Mouse (Mus musculus): ENCODE measurements around the gene Hnrnpdl. TPM values are rescaled to one million over a fixed set of nuclear protein-coding genes. Genes with fewer than 3 reads are reported as not detected.

Gene Hnrnpdl
- polyA plus RNA-seq, 1 experiment, result 41.0 TPM

- peaks cover 33% of the 10 kb centered on the region for H3K36me3 ChIP-seq (ENCODE audit: control insufficient read depth, insufficient read depth, low read length)
- TF ChIP-seq POLR2A (IDR thresholded peaks at IDR 0.05; ENCODE audit: low read depth, low read length) (no peak), CTCF (IDR thresholded peaks at IDR 0.05; ENCODE audit: extremely low read depth, insufficient read length, insufficient replicate concordance, low read depth, low read length) (no peak)
- no peak overlapping the region for H3K27ac ChIP-seq (ENCODE audit: insufficient read depth, low read depth, low read length)
- no peak overlapping the region for H3K4me3 ChIP-seq (ENCODE audit: low read depth, low read length)
- no peaks in the 10 kb centered on the region for H3K27me3 ChIP-seq (ENCODE audit: control insufficient read depth, insufficient read depth, low read length)
- peaks cover 5% of the 10 kb centered on the region; the same call in 1 of the 2 replicates for H3K4me1 ChIP-seq (ENCODE audit: control insufficient read depth, insufficient read depth, insufficient read length, low read length)
- 70% methylated on average over 3 of the region's 3 CpGs for WGBS
These were observed 6.8 kb downstream of the Hnrnpdl start for GRCm38 (mm10) chr5:100032646-100033045.

- Histone ChIP-seq H3K27me3 (ENCODE audit: control insufficient read depth, insufficient read depth, low read length) (no peaks in the 10 kb centered on the region), H3K4me1 (ENCODE audit: control insufficient read depth, insufficient read depth, insufficient read length, low read length) (peaks cover 5% of the 10 kb centered on the region; the same call in 1 of the 2 replicates), H3K27ac (ENCODE audit: insufficient read depth, low read depth, low read length) (no peak overlapping the region), H3K36me3 (ENCODE audit: control insufficient read depth, insufficient read depth, low read length) (peaks cover 29% of the 10 kb centered on the region), H3K4me3 (ENCODE audit: low read depth, low read length) (no peak overlapping the region)
- 93% methylated on average over 2 of the region's 2 CpGs for WGBS
- TF ChIP-seq POLR2A (IDR thresholded peaks at IDR 0.05; ENCODE audit: low read depth, low read length) (no peak), CTCF (IDR thresholded peaks at IDR 0.05; ENCODE audit: extremely low read depth, insufficient read length, insufficient replicate concordance, low read depth, low read length) (0 out of 2 replicates have a peak, but pooled peaks have one; percentile 4)
These were observed 7.4 kb downstream of the Hnrnpdl start for GRCm38 (mm10) chr5:100032107-100032506.

GRCm38 (mm10) chr5:100030069-100030468, 9.4 kb downstream of the Hnrnpdl start:
- H3K4me3 ChIP-seq (ENCODE audit: low read depth, low read length), result no peak overlapping the region
- H3K27ac ChIP-seq (ENCODE audit: insufficient read depth, low read depth, low read length), result no peak overlapping the region
- peaks cover 20% of the 10 kb centered on the region for H3K36me3 ChIP-seq (ENCODE audit: control insufficient read depth, insufficient read depth, low read length)
- H3K4me1 ChIP-seq (ENCODE audit: control insufficient read depth, insufficient read depth, insufficient read length, low read length), result peaks cover 2% of the 10 kb centered on the region; the same call in 1 of the 2 replicates
- 10% methylated on average over 6 of the region's 6 CpGs for WGBS
- no peak for TF ChIP-seq CTCF (IDR thresholded peaks at IDR 0.05; ENCODE audit: extremely low read depth, insufficient read length, insufficient replicate concordance, low read depth, low read length)
- no peak for TF ChIP-seq POLR2A (IDR thresholded peaks at IDR 0.05; ENCODE audit: low read depth, low read length)
- H3K27me3 ChIP-seq (ENCODE audit: control insufficient read depth, insufficient read depth, low read length), result no peaks in the 10 kb centered on the region

- TF ChIP-seq POLR2A (IDR thresholded peaks at IDR 0.05; ENCODE audit: low read depth, low read length) (no peak), CTCF (IDR thresholded peaks at IDR 0.05; ENCODE audit: extremely low read depth, insufficient read length, insufficient replicate concordance, low read depth, low read length) (no peak)
- WGBS, result 28% methylated on average over 1 of the region's 1 CpGs
- peaks cover under 1% of the 10 kb centered on the region; the same call in 1 of the 2 replicates for H3K4me1 ChIP-seq (ENCODE audit: control insufficient read depth, insufficient read depth, insufficient read length, low read length)
- H3K36me3 ChIP-seq (ENCODE audit: control insufficient read depth, insufficient read depth, low read length), result no peaks in the 10 kb centered on the region
- no peak overlapping the region for H3K27ac ChIP-seq (ENCODE audit: insufficient read depth, low read depth, low read length)
- H3K27me3 ChIP-seq (ENCODE audit: control insufficient read depth, insufficient read depth, low read length), result no peaks in the 10 kb centered on the region
- H3K4me3 ChIP-seq (ENCODE audit: low read depth, low read length), result no peak overlapping the region
These were observed 14.6 kb downstream of the Hnrnpdl start for GRCm38 (mm10) chr5:100024868-100025267.

- 86% methylated on average over 5 of the region's 5 CpGs for WGBS
- H3K27me3 ChIP-seq (ENCODE audit: control insufficient read depth, insufficient read depth, low read length), result no peaks in the 10 kb centered on the region
- H3K27ac ChIP-seq (ENCODE audit: insufficient read depth, low read depth, low read length), result no peak overlapping the region
- H3K4me1 ChIP-seq (ENCODE audit: control insufficient read depth, insufficient read depth, insufficient read length, low read length), result no peaks in the 10 kb centered on the region
- TF ChIP-seq CTCF (IDR thresholded peaks at IDR 0.05; ENCODE audit: extremely low read depth, insufficient read length, insufficient replicate concordance, low read depth, low read length), result no peak
- no peak for TF ChIP-seq POLR2A (IDR thresholded peaks at IDR 0.05; ENCODE audit: low read depth, low read length)
- no peak overlapping the region for H3K4me3 ChIP-seq (ENCODE audit: low read depth, low read length)
- H3K36me3 ChIP-seq (ENCODE audit: control insufficient read depth, insufficient read depth, low read length), result no peaks in the 10 kb centered on the region
These were observed 15.1 kb downstream of the Hnrnpdl start for GRCm38 (mm10) chr5:100024403-100024802.

DNA sequence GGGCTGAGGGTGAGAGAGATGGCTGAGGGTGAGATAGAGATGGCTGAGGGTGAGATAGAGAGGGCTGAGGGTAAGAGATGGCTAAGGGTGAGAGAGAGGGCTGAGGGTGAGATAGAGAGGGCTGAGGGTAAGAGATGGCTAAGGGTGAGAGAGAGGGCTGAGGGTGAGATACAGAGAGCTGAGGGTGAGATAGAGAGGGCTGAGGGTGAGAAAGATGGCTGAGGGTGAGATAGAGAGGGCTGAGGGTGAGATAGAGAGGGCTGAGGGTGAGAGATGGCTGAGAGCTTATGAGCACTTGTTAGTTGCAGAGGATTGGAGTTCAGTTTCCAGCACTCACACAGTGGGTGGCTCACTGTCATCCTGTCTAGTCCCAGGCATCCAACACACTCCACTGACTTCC, 19.4 kb downstream of the Hnrnpdl start:
- TF ChIP-seq CTCF (IDR thresholded peaks at IDR 0.05; ENCODE audit: extremely low read depth, insufficient read length, insufficient replicate concordance, low read depth, low read length), result no peak
- TF ChIP-seq POLR2A (IDR thresholded peaks at IDR 0.05; ENCODE audit: low read depth, low read length), result no peak
- Histone ChIP-seq H3K27ac (ENCODE audit: insufficient read depth, low read depth, low read length) (no peak overlapping the region), H3K27me3 (ENCODE audit: control insufficient read depth, insufficient read depth, low read length) (no peaks in the 10 kb centered on the region)

GRCm38 (mm10) chr5:100012599-100012998, 26.9 kb downstream of the Hnrnpdl start:
- TF ChIP-seq POLR2A (IDR thresholded peaks at IDR 0.05; ENCODE audit: low read depth, low read length) (no peak), CTCF (IDR thresholded peaks at IDR 0.05; ENCODE audit: extremely low read depth, insufficient read length, insufficient replicate concordance, low read depth, low read length) (no peak)
- WGBS, result 93% methylated on average over 9 of the region's 9 CpGs
- H3K27ac ChIP-seq (ENCODE audit: insufficient read depth, low read depth, low read length), result no peak overlapping the region
- no peaks in the 10 kb centered on the region for H3K4me1 ChIP-seq (ENCODE audit: control insufficient read depth, insufficient read depth, insufficient read length, low read length)
- H3K36me3 ChIP-seq (ENCODE audit: control insufficient read depth, insufficient read depth, low read length), result no peaks in the 10 kb centered on the region
- no peaks in the 10 kb centered on the region for H3K27me3 ChIP-seq (ENCODE audit: control insufficient read depth, insufficient read depth, low read length)
- H3K4me3 ChIP-seq (ENCODE audit: low read depth, low read length), result no peak overlapping the region

More for the DNA sequence above, 19.4 kb downstream of the Hnrnpdl start:
- Histone ChIP-seq H3K4me3 (ENCODE audit: low read depth, low read length) (no peak overlapping the region), H3K36me3 (ENCODE audit: control insufficient read depth, insufficient read depth, low read length) (no peaks in the 10 kb centered on the region), H3K4me1 (ENCODE audit: control insufficient read depth, insufficient read depth, insufficient read length, low read length) (no peaks in the 10 kb centered on the region)

Measured in small intestine, adult 2 months (tissue).